Mouse (Mus musculus): ENCODE measurements around the gene Gm28230.

DNA sequence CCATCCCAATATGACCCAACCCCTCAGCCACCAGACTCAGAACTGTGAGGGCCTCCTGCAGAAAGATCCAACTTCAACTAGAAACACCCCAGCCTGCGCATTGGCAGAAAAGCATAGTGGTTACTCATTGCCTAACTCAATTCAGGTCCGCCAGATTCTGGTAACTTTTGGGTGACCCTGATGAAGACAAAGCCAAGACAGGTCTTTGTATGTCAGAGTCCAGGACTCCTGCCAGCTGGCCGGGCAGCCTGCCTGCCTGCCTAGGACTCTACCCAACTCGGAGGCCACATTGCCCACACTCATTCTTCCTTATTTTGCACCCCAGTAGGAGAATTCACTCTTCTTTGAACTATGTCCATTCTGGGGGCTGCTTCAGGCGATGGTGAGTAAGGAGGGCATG lies at the start of gene Gm28230:
- TF ChIP-seq GATA1 (IDR thresholded peaks at IDR 0.05; ENCODE audit: low read length) = no peak
- TF ChIP-seq TAL1 (IDR thresholded peaks at IDR 0.05; ENCODE audit: low read length) = no peak
